Mouse (Mus musculus) cerebellum, adult (tissue): ENCODE measurements around the gene Anapc1.
A peak's percentile ranks its signal among the peaks of the same experiment; 100 is the strongest.

Source experiments
- ATAC-seq: cut with Nextera tagmentation; 2 replicates; pipeline ENCODE4 v1.9.2; 2017; ENCODE audit warnings: mild to moderate bottlenecking, moderate library complexity, mixed read lengths; ENCODE audit not compliant: insufficient number of reproducible peaks, low FRiP score, low TSS enrichment

The Anapc1 gene

DNA sequence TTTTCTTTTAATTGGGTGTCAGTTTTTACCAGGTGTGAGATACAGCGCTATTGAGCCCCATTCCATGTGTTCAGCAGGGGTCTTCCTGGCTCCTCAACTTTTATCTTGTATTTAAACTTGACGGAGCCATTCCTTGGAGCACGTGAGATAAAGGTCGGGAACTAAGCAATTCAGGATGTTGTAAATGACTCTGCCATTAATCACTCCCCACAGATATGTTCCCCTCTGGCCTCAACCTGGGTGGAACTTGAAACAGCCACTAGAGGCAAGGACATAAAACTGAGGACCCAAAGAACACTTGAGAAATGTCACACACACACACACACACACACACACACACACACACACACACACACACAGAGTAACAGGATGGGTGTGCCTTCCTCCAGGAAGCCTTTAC, 118.7 kb downstream of the Anapc1 start:
- no peak for ATAC-seq

DNA sequence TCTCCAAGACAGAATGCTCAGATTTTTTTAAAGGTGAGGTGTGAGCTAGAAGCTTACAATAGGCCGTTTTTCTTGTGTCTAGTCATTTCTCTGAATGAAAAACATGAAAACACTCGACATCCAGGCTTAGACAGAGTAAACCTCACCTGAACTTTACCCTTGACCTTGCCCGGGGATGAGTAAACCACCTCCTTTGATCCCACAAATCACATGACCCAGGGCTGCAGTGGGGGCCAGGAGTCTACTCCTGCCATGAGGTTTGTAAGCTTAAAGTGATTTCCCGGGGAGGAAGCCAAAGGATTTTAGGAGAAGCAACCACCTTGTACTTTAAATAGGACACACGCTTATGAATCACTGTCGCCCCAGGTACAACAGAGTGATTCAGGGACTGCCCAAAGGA, 119.2 kb downstream of the Anapc1 start:
- no peak for ATAC-seq

DNA sequence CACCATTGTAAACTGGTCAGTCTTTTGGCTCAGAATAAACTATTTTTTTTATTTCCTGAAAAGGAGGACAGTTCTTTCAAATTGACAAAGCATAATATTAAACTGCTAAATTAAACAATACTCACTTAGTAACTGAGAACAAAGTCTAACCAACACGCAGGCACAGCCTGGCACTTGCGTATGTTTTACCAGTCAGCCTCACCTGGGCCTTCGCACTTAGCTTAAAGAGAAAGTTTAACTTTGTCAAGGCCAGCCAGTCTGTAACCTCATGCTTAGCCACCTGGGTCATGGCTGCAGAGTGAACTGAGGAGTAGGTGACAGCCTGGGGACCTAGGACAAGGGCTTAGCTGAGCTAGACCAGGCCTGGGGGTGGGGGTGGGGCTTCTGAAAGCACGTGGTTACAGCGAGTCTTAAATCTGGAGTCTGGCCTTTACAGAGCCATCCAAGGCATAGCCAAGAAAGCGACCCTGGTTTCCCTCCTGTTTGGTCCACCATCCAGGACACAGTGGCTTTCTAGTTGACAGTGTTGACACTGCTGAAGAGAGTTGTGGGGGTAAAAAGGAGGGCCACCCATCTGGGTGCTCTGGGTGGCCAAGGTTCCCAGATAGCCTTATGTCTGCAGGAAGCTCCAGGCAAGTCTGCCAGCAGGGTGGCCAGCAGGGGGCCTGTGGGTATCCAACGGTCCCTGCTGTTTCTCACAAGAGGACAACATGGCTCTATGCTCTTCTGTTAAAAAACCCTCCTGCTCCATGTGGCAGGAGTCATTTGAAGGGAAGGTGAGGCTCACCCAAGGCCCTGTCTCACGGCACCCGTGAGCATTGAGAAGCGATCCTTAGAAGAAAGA, 120.7 kb downstream of the Anapc1 start:
- peak; percentile 26; the same call in 1 of the 2 replicates for ATAC-seq

DNA sequence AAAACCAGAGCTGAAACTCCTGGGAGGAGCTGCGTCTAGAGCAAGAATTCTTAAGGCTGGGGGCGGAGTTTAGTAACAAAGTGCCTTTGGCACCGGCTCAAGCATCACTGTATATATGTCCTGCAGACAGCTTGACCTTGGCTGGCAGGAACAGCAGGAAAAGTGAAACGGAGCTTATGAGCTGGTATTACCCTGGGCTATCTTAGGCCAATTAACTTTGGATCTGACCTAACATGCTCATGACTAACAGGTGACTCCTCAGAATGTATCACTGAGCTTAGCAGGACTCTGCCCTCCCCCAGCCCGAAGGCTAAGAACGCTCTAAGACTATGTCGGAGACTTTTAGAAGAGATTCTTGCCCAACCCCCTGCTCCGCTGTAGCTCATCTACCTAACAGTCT, 121.3 kb downstream of the Anapc1 start:
- ATAC-seq = no peak

- no peak for ATAC-seq
Measured at GRCm38 (mm10) chr2:128564195-128564594, 123.0 kb downstream of the Anapc1 start.
